Mouse (Mus musculus) G1E (cell line): Measurements from ENCODE around the gene Rnase12. TPM values are rescaled to one million over a fixed set of nuclear protein-coding genes. Genes with fewer than 3 reads are reported as not detected.

ENCODE experiments used
- ATAC-seq: 2 replicates; pipeline ENCODE4 v1.8.0; 2016; ENCODE audit warnings: mild to moderate bottlenecking; ENCODE audit not compliant: insufficient number of reproducible peaks, poor library complexity, low FRiP score, severe bottlenecking; ENCODE audit errors: extremely low read depth
- DNase-seq: peaks from one replicate; pipeline ENCODE4 v3.0.0; 2012; ENCODE audit warnings: low spot score
- H3K27me3 ChIP-seq: 2 replicates; pipeline ENCODE4 v1.6.1; 2012; ENCODE audit warnings: mild to moderate bottlenecking, low read length, inconsistent platforms; ENCODE audit not compliant: insufficient read depth
- H3K36me3 ChIP-seq: replicated peaks from 2 replicates; pipeline ENCODE3; 2012; ENCODE audit warnings: mild to moderate bottlenecking, inconsistent platforms
- H3K4me1 ChIP-seq: 2 replicates; pipeline ENCODE4 v1.6.1; 2012; ENCODE audit warnings: low read depth, low read length, inconsistent platforms, mixed read lengths; ENCODE audit not compliant: insufficient read depth
- H3K4me3 ChIP-seq: 2 replicates; pipeline ENCODE4 v1.5.1; 2012; ENCODE audit warnings: low read depth, mild to moderate bottlenecking, inconsistent platforms, low read length, moderate library complexity, mixed read lengths
- H3K9me3 ChIP-seq: replicated peaks from 2 replicates; pipeline ENCODE4 v1.6.1; 2012; ENCODE audit warnings: inconsistent platforms
- CTCF ChIP-seq: IDR thresholded peaks from 2 replicates; pipeline ENCODE4 v1.5.1; 2012; ENCODE audit warnings: low read depth, low read length, inconsistent platforms, mixed read lengths
- GATA1 ChIP-seq: IDR thresholded peaks from 2 replicates; pipeline ENCODE4 v1.6.1; 2012; ENCODE audit warnings: borderline replicate concordance, low read length, inconsistent platforms, mixed read lengths
- GATA2 ChIP-seq: IDR thresholded peaks from 2 replicates; pipeline ENCODE4 v1.6.1; 2012; ENCODE audit warnings: low read depth, low read length, inconsistent platforms, borderline replicate concordance
- POLR2AphosphoS5 ChIP-seq: IDR thresholded peaks from 2 replicates; pipeline ENCODE4 v1.6.1; 2012; ENCODE audit warnings: low read depth, low read length, inconsistent platforms; ENCODE audit not compliant: insufficient replicate concordance
- TAL1 ChIP-seq: conservative IDR thresholded peaks from 2 replicates; pipeline ENCODE4 v1.6.1; 2012; ENCODE audit warnings: low read depth, low read length, inconsistent platforms, mixed read lengths
- polyA plus RNA-seq: library from polyadenylated mRNA; stranded (reverse); fragments of >175 nt; gene quantifications from 2 replicates; pipeline ENCODE4 v1.2.3, GENCODE M21; 2012
- total RNA-seq, 2 experiments: library from RNA; stranded (forward) in 1 of 2; stranded (reverse) in 1 of 2; fragments of 200-1000 nt in 1 of 2; fragments of >200 nt in 1 of 2; fragmentation: Nextera tagmentation in 1 of 2; gene quantifications; 2 replicates each; pipeline ENCODE4 v1.2.3; 2014 to 2017

Gene Rnase12
- total and polyA plus RNA-seq, 3 experiments, result not detected

DNA sequence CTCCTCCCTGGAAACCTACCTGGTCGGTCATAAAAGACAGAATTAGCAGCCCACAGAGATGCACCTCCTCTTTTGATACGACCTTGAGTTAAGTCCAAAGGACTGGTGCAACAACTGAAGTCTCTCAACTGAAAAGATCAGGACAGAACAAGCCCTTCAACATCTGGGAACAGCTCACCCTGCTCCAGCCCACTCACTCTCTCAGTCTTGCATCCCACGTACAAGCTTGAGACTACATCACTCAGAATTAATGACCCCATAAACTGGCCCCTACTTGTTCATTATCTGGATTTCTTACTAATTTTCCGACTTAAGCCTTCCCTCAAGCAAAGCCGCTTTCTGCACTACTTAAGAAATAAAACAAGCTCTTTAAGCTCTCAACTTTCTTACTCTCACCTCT is 4.3 kb downstream of the Rnase12 start:
- no peaks in the 10 kb centered on the region for H3K9me3 ChIP-seq
- TF ChIP-seq GATA1 (no peak), POLR2AphosphoS5 (no peak), GATA2 (no peak), TAL1 (no peak), CTCF (no peak)
- DNase-seq (no peak), ATAC-seq (no peak)
- H3K27me3 ChIP-seq, result peaks cover 31% of the 10 kb centered on the region
- H3K4me1 ChIP-seq, result no peaks in the 10 kb centered on the region
- no peaks in the 10 kb centered on the region for H3K36me3 ChIP-seq
- H3K4me3 ChIP-seq, result no peak overlapping the region

DNA sequence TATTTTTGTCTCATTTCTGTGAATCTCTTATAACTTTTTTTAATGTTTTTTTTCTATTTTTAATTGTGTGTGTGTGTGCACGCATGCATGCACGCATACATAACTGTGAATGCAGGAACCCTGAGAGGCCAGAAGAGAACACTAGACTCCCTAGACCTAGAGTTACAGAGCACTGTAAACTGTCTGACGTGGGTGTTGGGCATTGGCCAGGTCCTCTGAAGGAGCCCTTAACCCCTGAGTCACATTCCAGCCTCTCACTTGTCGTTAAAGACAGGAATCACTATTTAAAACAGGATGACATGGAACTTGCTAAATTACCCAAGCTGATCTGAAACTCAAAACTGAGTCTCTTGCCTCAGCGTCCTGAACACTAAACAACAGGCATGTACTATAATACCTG is 5.5 kb downstream of the Rnase12 start:
- Histone ChIP-seq H3K4me3 (no peak overlapping the region), H3K9me3 (no peaks in the 10 kb centered on the region), H3K27me3 (peaks cover 30% of the 10 kb centered on the region), H3K4me1 (no peaks in the 10 kb centered on the region), H3K36me3 (no peaks in the 10 kb centered on the region)
- no peak for ATAC-seq
- DNase-seq, result no peak
- TF ChIP-seq GATA1 (no peak), GATA2 (no peak), CTCF (no peak), TAL1 (no peak), POLR2AphosphoS5 (no peak)

DNA sequence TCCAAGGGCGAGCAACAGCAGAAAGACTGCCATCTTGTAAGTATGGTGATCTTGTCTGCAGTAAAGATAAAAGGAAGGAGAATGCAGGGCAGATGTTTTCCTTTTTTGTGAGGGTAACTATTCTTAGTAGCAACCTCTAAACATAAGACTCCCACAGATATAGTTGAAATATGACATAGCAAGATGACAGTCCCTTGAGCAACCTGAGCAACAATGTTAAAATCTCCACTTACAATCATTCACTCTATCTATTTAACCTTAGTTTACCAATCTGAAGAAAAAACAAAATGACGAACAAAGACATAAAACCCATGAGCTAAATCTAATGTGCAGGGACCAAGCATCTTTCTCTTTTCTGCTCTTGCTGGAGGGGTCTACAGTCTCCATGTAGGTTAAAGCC is 7.4 kb downstream of the Rnase12 start, which contains the start of gene Rnase11:
Gene Rnase11, minus strand, starts transcription at position 101 of the 400 bp plus-strand sequence.
- Histone ChIP-seq H3K36me3 (no peaks in the 10 kb centered on the region), H3K27me3 (peaks cover 28% of the 10 kb centered on the region), H3K4me1 (no peaks in the 10 kb centered on the region), H3K9me3 (no peaks in the 10 kb centered on the region), H3K4me3 (no peak within 1 kb of the TSS)
- ATAC-seq, result no peak
- DNase-seq, result no peak
- TF ChIP-seq GATA2 (no peak), TAL1 (no peak), POLR2AphosphoS5 (no peak), GATA1 (no peak), CTCF (no peak)

DNA sequence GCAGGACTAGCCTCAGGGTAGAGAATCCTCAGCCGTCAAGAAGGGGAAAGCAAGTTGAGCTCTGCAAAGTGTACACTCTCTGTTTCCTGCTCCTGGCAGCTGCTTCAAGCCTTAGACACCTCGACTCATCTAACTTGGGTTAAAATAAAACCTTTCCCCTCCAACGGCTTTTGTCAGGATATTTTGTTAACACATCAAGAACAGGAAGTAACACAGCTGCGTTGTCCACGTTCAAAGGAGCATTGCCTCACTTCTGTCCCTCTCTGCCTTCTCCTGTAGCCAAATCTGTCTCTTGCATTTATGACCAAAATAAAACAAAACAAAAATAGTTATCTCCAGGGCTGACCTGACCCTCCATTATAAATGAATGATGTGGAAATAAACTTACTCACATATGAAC is 9.6 kb downstream of the Rnase12 start:
- H3K9me3 ChIP-seq, result no peaks in the 10 kb centered on the region
- TF ChIP-seq CTCF (no peak), GATA2 (no peak), GATA1 (no peak), TAL1 (no peak), POLR2AphosphoS5 (no peak)
- ATAC-seq, result no peak

DNA sequence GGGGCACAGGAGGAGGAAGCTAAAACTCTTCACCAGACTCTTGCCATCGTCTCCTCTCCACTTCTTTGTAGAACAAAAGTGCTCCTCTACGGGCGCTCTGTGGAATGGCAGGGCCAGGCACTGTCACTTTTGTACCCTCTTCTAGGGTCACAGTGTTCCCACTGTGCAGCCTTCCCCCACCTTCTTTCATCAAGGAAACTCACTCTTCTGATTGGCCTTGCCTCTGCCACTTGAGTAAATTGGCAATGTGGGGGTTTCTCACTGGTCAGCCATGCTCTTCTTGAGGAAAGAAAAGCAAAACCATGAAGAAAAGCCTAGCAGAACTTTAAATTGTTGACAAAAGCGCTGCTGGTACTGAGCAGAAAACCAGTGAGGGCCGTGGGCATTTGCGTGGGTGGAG is 15.7 kb downstream of the Rnase12 start, which contains the start of gene Rnase9:
Gene Rnase9, minus strand, starts transcription at position 101 of the 400 bp plus-strand sequence.
- ATAC-seq, result no peak
- TF ChIP-seq TAL1 (no peak), POLR2AphosphoS5 (no peak), GATA2 (no peak), GATA1 (no peak)
- H3K36me3 ChIP-seq, result no peaks in the 10 kb centered on the region
- no peak for DNase-seq
- H3K4me3 ChIP-seq, result no peak within 1 kb of the TSS
- H3K27me3 ChIP-seq, result no peaks in the 10 kb centered on the region; the same call in 1 of the 2 replicates
- no peaks in the 10 kb centered on the region; the same call in 1 of the 2 replicates for H3K4me1 ChIP-seq
- H3K9me3 ChIP-seq, result no peaks in the 10 kb centered on the region

More for the DNA sequence above, 9.6 kb downstream of the Rnase12 start:
- DNase-seq, result no peak
- Histone ChIP-seq H3K4me3 (no peak overlapping the region), H3K27me3 (peaks cover 15% of the 10 kb centered on the region), H3K36me3 (no peaks in the 10 kb centered on the region), H3K4me1 (no peaks in the 10 kb centered on the region)

DNA sequence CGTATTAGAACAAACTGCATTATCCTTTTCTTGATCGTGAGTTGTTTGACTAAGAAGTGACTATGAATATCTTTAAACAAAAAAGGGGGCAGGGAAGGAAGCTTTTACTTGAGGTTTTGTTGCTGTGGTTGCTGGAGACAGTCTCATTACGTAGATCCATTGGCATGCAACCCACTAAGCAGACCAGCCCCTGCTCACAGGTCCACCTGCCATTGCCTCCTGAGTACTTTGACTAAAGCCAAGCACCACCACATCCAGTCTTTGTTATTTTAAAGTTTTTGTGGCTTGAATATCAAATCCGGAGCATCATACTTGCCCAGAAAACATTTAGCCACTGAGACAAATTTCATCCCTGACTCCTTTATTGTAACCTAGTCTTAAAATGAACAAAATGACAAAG is 21.2 kb downstream of the Rnase12 start:
- H3K27me3 ChIP-seq, result peaks cover 4% of the 10 kb centered on the region; the same call in 1 of the 2 replicates
- no peak for DNase-seq
- H3K9me3 ChIP-seq, result no peaks in the 10 kb centered on the region
- H3K4me1 ChIP-seq, result no peaks in the 10 kb centered on the region
- H3K36me3 ChIP-seq, result no peaks in the 10 kb centered on the region
- no peak overlapping the region for H3K4me3 ChIP-seq
- TF ChIP-seq TAL1 (no peak), GATA1 (no peak), CTCF (no peak), POLR2AphosphoS5 (no peak), GATA2 (no peak)
- ATAC-seq, result no peak

DNA sequence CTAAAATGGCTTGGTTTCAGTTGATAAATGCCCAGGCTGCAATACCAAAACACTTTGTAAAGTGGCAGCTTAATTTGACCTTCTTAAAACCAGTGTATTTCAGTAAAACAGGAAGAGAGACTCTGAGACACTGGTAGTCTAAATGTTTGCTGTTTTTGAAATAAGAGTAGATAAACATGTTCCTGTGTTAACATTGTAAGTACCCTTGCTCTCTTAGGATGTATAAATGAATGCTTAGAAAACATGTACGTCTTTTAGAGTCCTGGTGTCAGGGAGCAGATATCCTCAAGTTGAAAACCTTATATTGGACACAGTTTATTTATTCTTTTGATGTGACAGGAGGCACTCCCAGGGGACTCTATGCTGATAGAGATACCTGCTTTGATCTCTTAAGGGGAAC is 22.3 kb downstream of the Rnase12 start:
- ATAC-seq (no peak), DNase-seq (no peak)
- Histone ChIP-seq H3K27me3 (peaks cover 4% of the 10 kb centered on the region; the same call in 1 of the 2 replicates), H3K4me1 (no peaks in the 10 kb centered on the region), H3K4me3 (no peak overlapping the region), H3K9me3 (no peaks in the 10 kb centered on the region), H3K36me3 (no peaks in the 10 kb centered on the region)
- no peak for TF ChIP-seq CTCF
- TF ChIP-seq GATA1, result no peak
- no peak for TF ChIP-seq TAL1
- no peak for TF ChIP-seq GATA2
- TF ChIP-seq POLR2AphosphoS5, result no peak
